Mouse (Mus musculus) B cell, adult (primary cell): ENCODE data around the gene Olfr781. TPM values are rescaled to one million over a fixed set of nuclear protein-coding genes. Genes with fewer than 3 reads are reported as not detected.

Source experiments
- total RNA-seq: library from RNA; stranded (reverse); gene quantifications from 4 replicates; pipeline ENCODE4 v1.2.4, GENCODE M21; 2023; ENCODE audit not compliant: inconsistent age

The Olfr781 gene
- not detected in 4 replicates for total RNA-seq

DNA sequence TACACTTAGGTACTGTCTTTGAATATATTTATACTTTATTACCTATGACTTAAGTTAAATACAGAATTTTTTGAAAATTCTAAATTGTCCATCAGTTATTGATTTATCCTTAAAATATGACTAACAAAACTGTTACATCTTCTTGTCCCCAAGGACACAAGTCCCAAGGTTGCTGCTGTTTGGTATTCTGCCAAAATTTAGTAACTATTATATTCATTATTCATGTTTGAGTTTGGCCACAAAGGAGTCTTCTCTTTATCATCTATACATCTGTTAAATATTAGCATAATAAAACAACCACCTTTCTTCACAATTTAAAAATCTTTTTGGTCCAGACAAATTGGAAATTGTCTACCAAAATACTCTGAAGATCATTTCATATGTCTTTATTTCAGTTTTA, at the start of gene Olfr781:
Gene Olfr781 (plus strand): TSS at position 301 of the 400 bp plus-strand sequence.

DNA sequence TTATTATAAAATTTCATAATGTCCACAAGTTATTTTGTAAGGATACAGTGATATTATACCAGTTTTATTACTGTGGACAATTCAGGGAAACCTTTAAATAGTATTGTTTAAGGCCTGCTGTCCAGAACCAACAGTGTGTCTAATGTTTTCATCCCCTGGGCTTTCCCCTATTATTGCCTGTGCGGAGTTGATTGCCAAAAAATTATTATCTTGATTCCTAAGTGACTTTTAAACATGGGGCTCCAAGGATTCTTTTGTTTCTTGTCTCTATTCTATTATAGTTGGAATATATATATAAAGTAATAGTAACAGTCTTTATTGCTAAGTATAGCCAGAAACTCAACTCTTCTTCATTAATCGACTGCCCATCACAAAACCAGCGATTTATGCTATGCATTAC, 10.8 kb upstream of the Olfr781 start, which contains the start of gene Olfr780:
Gene Olfr780 (plus strand): TSS at position 301 of the 400 bp plus-strand sequence.

DNA sequence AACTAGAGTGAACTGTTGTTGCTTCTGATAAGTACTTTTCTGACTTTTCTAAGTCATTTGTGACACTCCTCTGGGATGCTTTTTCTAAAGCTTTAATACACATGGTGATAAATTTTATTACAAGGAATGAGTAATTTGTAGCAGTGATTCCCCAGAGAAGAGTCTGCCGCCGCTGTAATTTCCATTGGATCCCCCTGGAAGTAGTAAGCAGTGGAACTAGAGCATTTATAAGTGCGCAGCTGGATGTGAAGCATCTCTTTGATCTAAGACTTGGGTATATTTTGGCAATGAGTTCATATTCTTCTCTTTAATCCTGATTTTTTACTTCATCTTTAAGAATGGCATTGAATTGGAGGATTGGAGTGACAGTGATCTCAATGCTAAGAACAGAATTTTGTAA, 19.9 kb downstream of the Olfr781 start, which contains the start of gene Olfr782:
Gene Olfr782 (plus strand): TSS at position 301 of the 400 bp plus-strand sequence.

Other genes starting within 250 kb of the Olfr781 start
- not detected in 4 replicates for gene Olfr767, start 245.9 kb upstream of the Olfr781 start, total RNA-seq
- not detected in 4 replicates for gene Olfr768, start 229.5 kb upstream of the Olfr781 start, total RNA-seq
- gene Olfr769, start 211.0 kb upstream of the Olfr781 start, total RNA-seq: not detected in 4 replicates
- not detected in 4 replicates for gene Olfr770, start 189.9 kb upstream of the Olfr781 start, total RNA-seq
- not detected in 4 replicates for gene Olfr771, start 164.1 kb upstream of the Olfr781 start, total RNA-seq
- gene Olfr772, start 150.9 kb upstream of the Olfr781 start, total RNA-seq: not detected in 4 replicates
- gene Olfr773, start 141.4 kb upstream of the Olfr781 start, total RNA-seq: not detected in 4 replicates
- not detected in 4 replicates for gene Olfr774, start 92.7 kb upstream of the Olfr781 start, total RNA-seq
- gene Olfr775, start 80.4 kb upstream of the Olfr781 start, total RNA-seq: 0.24 TPM in 1 of 4 replicates, not detected in the others
- not detected in 4 replicates for gene Olfr776, start 69.7 kb upstream of the Olfr781 start, total RNA-seq
- not detected in 4 replicates for gene Olfr777, start 57.4 kb upstream of the Olfr781 start, total RNA-seq
- not detected in 4 replicates for gene Olfr780, start 10.7 kb upstream of the Olfr781 start, total RNA-seq
- not detected in 4 replicates for gene Olfr782, start 20.0 kb downstream of the Olfr781 start, total RNA-seq
- gene Olfr784, start 55.2 kb downstream of the Olfr781 start, total RNA-seq: 0.15 to 0.16 TPM in 2 of 4 replicates, not detected in the others
- gene Olfr785, start 76.6 kb downstream of the Olfr781 start, total RNA-seq: not detected in 4 replicates
- gene Olfr786, start 98.5 kb downstream of the Olfr781 start, total RNA-seq: not detected in 4 replicates
- not detected in 4 replicates for gene Olfr787, start 133.0 kb downstream of the Olfr781 start, total RNA-seq
- not detected in 4 replicates for gene Olfr788, start 142.1 kb downstream of the Olfr781 start, total RNA-seq
- gene Olfr789, start 155.9 kb downstream of the Olfr781 start, total RNA-seq: not detected in 4 replicates
- gene Olfr790, start 169.6 kb downstream of the Olfr781 start, total RNA-seq: not detected in 4 replicates
- gene Olfr791, start 192.9 kb downstream of the Olfr781 start, total RNA-seq: not detected in 4 replicates
- not detected in 4 replicates for gene Olfr792, start 210.3 kb downstream of the Olfr781 start, total RNA-seq
- gene Olfr794, start 238.8 kb downstream of the Olfr781 start, total RNA-seq: not detected in 4 replicates